Mouse (Mus musculus) embryonic facial prominence, embryonic 13.5 days (tissue): ENCODE data around the gene Pibf1. TPM values are rescaled to one million over a fixed set of nuclear protein-coding genes. Genes with fewer than 3 reads are reported as not detected.

Experiments used
- ATAC-seq: fragments of 200-750 bp; cut with Nextera tagmentation; 2 replicates; pipeline ENCODE4 v1.8.0; 2017; ENCODE audit warnings: low read depth; ENCODE audit not compliant: insufficient number of reproducible peaks, insufficient read depth, low FRiP score, low TSS enrichment
- H3K27ac ChIP-seq: fragments of 300-500 bp; sonication (generic); 2 replicates; pipeline ENCODE4 v1.5.1; 2015; ENCODE audit warnings: moderate library complexity, mild to moderate bottlenecking, inconsistent platforms
- H3K27me3 ChIP-seq: fragments of 300-500 bp; sonication (generic); 2 replicates; pipeline ENCODE4 v1.6.1; 2015; ENCODE audit warnings: mild to moderate bottlenecking, inconsistent platforms
- H3K36me3 ChIP-seq: fragments of 300-500 bp; sonication (generic); 2 replicates; pipeline ENCODE4 v1.6.1; 2015; ENCODE audit warnings: mild to moderate bottlenecking, inconsistent platforms
- H3K4me1 ChIP-seq: fragments of 300-500 bp; sonication (generic); 2 replicates; pipeline ENCODE4 v1.6.1; 2015; ENCODE audit warnings: inconsistent platforms
- H3K4me2 ChIP-seq: fragments of 300-500 bp; sonication (generic); 2 replicates; pipeline ENCODE4 v1.6.1; 2015; ENCODE audit warnings: moderate library complexity, mild to moderate bottlenecking, inconsistent platforms
- H3K4me3 ChIP-seq: fragments of 300-500 bp; sonication (generic); 2 replicates; pipeline ENCODE4 v1.5.1; 2015; ENCODE audit warnings: mild to moderate bottlenecking, inconsistent platforms
- H3K9ac ChIP-seq: fragments of 300-500 bp; sonication (generic); 2 replicates; pipeline ENCODE4 v1.6.1; 2015; ENCODE audit warnings: mild to moderate bottlenecking, inconsistent platforms
- H3K9me3 ChIP-seq: fragments of 300-500 bp; sonication (generic); 2 replicates; pipeline ENCODE4 v1.6.1; 2016; ENCODE audit warnings: inconsistent platforms
- WGBS: fragments of 180-500 bp; shearing (Covaris S2); methylation state at CpG from one replicate; pipeline ENCODE4 v1.1.7; 2015; ENCODE audit warnings: mixed read lengths; 5-methylcytosine and 5-hydroxymethylcytosine counted together
- polyA plus RNA-seq: library from polyadenylated mRNA; unstranded; fragments of >200 nt; fragmentation: Nextera tagmentation; extraction: Ambion mirVana; gene quantifications from 2 replicates; pipeline ENCODE4 v1.2.1, GENCODE M21; 2015

Gene Pibf1
- polyA plus RNA-seq, 1 experiment from 2014 or later, result 23.9 TPM

DNA sequence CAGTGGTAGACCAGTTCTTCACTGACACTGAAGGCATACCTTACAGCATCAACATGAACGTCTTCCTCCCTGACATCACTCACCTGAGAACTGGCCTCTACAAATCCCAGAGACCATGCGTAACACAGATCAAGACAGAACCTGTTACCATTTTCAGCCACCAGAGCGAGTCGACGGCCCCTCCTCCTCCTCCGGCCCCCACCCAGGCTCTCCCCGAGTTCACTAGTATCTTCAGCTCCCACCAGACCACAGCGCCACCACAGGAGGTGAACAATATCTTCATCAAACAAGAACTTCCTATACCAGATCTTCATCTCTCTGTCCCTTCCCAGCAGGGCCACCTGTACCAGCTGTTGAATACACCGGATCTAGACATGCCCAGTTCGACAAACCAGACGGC lies 202.2 kb downstream of the Pibf1 start:
- Histone ChIP-seq H3K4me1 (0 out of 2 replicates have a peak, but pooled peaks cover 7% of the 10 kb centered on the region), H3K9ac (no peak overlapping the region), H3K27ac (no peak overlapping the region), H3K36me3 (peaks cover 5% of the 10 kb centered on the region), H3K4me3 (no peak overlapping the region), H3K9me3 (no peaks in the 10 kb centered on the region), H3K4me2 (peak overlapping the region; percentile 94; the same call in 1 of the 2 replicates), H3K27me3 (peaks cover 23% of the 10 kb centered on the region)
- 54% methylated on average over 11 of the region's 11 CpGs for WGBS
- no peak for ATAC-seq

Other genes starting within 250 kb of the Pibf1 start
- 1.6 and 6.4 TPM in 2 replicates for gene Rpl36a-ps1, start 105.1 kb upstream of the Pibf1 start, polyA plus RNA-seq
- 87.1 and 90.9 TPM in 2 replicates for gene Mzt1, start 53.3 kb upstream of the Pibf1 start, polyA plus RNA-seq
- gene Bora, start 53.2 kb upstream of the Pibf1 start, polyA plus RNA-seq, result 70.5 and 80.3 TPM in 2 replicates
- 34.6 and 37.5 TPM in 2 replicates for gene Dis3, start 346 bp downstream of the Pibf1 start, polyA plus RNA-seq
- gene Klf5, start 199.3 kb downstream of the Pibf1 start, polyA plus RNA-seq, result 26.7 and 30.2 TPM in 2 replicates